Mouse (Mus musculus) mature B cell (primary cell): Measurements from ENCODE around the gene Lrrc20.

Experiments
- in situ Hi-C: fragments of 300-500 bp; cut with MboI; formaldehyde crosslinking; loops from 2 replicates; pipeline ENCODE4 v1.14.3; 2019

Lrrc20 gene

GRCm38 (mm10) chr10:61475594-61476439, at the start of gene Lrrc20:
Gene Lrrc20 (plus strand): TSS chr10:61475801.
- in situ Hi-C loops: no loop called here

- in situ Hi-C loops: no loop called here
These were observed 49.3 kb upstream of the Lrrc20 start for GRCm38 (mm10) chr10:61426251-61426757.

- in situ Hi-C loops: no loop called here
These were observed 47.6 kb upstream of the Lrrc20 start for GRCm38 (mm10) chr10:61427951-61428350.

DNA sequence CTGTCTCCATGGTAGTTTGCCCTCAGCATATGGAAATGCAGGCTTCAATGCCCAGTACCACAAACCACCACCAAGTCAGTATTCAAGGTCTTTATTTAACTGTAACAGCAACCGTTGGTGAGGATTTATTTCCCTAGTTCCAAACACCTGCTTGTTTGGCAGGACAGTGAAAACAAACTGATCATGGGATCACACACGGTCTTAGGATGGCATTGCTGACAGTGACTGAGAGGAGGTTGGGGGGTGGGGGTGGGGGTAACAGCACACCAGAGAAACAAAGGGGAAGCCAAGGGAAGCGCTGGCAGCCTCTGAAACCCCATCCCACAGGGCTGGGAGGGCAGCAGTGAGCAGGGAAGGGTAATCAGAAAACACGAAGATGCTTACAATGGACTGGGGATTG, 47.2 kb upstream of the Lrrc20 start:
- in situ Hi-C loops: no loop called here

- in situ Hi-C loops: no loop called here
These were observed 46.6 kb upstream of the Lrrc20 start for GRCm38 (mm10) chr10:61429043-61429442.

- in situ Hi-C loops: no loop called here
These were observed 44.2 kb upstream of the Lrrc20 start for GRCm38 (mm10) chr10:61431375-61431774.

DNA sequence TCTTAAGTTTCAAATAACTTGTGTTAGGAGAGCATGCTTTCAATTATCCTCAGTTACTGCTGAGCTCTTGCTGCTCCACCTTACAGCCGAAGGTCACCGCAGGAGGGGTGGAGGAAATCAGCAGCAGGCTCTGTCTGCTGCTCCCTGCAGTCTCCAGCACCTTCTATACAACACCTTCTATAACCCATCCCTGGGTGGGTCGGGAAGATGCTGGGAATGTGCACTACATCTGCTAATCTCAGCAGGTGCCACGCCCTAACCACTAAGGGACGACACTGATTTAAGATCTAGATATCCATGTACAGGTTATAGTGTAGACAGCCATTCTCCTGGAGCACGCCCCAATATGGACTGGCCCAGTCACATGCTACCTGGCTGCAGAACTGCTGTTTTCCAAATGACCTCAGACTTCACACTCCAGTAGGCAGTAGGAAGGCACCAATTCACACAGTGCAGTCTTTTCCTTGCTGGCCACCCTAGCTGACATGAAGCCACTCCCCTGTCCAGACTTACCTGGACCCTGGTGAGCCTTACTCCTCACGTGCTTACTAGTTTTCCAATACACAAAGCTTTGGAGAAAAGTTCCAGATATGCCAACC, 35.3 kb upstream of the Lrrc20 start:
- in situ Hi-C loops: no loop called here

DNA sequence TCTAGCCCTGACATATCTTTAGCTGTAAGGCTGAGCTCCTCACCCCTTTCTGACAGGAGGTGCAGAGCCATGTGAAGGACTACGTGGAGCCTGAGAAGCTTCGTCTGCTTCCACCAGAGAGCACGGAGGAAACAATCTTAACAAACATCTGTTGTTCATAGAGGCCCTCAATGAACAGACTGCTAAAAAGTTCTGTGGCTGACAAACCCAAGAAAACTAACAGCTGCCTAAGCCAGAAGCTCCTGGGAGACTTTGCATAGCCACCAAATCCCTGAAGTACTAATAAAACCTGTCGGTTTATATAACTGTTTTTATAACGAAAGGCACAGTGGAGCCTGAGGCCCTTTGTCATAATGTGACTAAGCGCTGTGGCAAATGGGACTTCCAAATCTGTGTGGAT, 32.1 kb upstream of the Lrrc20 start:
- in situ Hi-C loops: no loop called here

DNA sequence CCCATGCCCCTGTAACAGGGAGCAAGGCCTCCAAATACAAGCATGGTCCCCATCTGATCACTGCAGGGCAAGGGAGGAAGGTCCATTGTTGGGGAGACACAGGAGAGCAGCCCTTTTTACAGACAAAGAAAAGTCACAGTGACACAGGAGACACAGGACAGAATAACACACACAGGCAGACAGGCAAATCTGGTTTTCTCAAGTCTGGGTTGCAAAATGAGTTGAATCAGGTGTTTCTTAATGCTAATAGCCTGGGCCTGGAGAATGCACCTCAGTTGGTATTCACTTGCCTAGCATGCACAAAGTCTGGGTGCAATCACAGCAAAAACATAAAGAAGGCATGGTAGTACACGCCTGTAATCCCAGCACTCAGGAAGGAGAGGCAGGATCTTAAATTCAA, 31.7 kb upstream of the Lrrc20 start:
- in situ Hi-C loops: no loop called here

DNA sequence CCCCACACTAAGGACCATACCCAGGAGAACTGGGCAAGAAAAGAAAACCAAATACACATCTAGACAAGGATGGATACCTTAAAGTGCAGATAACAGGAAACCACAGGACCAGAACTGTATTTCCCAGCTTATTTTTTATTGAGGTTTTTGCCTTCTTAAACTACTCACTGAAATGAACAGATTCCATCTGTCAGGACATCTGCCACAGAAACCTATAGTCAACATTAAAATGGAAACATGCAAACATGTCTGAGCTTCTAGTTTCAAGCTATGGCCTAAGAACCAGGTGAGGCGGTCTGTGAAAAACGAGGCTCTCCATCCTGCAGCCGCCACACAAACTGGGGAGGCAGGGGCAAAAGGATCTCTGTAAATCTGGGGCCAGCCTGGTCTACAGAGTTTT, 30.6 kb upstream of the Lrrc20 start:
- in situ Hi-C loops: no loop called here

- in situ Hi-C loops: no loop called here
These were observed 27.8 kb upstream of the Lrrc20 start for GRCm38 (mm10) chr10:61447581-61448353.

- in situ Hi-C loops: no loop called here
These were observed 26.8 kb upstream of the Lrrc20 start for GRCm38 (mm10) chr10:61448834-61449233.

DNA sequence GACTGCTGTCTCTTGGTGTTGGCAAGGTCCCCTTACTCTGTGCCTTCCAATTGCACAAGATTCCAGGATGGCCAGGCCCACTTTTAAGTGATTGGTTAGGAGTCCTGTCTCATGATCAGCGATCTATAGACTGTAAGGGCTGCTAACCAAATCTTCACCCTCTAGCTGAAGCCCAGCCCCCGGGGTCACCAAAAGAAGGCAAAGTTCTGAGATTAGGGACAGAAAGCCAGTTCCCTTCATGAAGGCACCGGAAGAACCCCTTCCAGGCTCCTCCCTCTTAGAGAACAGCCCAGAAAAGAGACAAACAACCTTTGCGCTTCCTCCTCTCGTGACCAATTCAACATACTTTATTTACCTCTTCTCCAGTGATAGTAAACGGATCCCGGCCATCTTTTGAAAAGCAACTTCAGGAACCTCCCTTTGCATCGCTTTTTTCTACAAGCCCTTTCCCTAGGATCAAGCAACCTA, 24.1 kb upstream of the Lrrc20 start:
- in situ Hi-C loops: loop anchor here (25.0 kb wide), 1 partner anchor 236 kb away; the partner anchor contains the start of genes Sar1a and Tysnd1

DNA sequence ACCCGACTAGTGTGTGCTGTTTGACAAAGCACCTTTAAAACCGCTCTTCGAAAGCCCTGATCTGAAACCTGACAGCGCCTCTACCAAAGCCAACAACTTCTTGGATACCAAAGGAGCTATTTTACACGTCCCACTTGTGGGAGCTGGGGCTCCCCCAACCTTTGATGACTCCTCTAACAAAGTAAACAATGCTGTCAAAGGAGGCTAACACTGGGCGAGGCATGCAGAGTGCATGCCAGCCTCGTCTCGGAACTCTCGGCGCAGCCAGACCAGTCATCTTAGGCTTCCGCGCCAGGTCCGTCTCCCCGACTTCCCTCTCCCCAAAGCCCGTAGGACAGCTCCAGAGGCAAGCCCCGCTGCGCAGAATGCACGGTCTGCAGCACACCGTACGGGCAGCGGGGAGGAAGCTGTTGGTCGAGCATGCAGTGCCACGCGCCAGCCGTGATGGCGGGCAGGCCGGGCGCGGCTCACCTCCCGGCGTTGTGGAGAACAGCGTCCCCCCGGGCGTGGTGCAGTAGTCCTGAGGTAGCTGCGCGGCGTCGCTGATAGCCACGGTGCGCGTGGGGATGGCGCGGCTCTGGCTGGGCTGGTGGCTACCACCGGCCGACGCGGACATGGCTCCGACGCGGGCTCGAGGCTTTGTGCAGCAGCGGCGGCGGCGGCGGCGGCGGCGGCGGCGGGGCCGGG, 23.5 kb upstream of the Lrrc20 start:
- in situ Hi-C loops: loop anchor here (25.0 kb wide), 1 partner anchor 235 kb away; the partner anchor contains the start of genes Sar1a and Tysnd1

DNA sequence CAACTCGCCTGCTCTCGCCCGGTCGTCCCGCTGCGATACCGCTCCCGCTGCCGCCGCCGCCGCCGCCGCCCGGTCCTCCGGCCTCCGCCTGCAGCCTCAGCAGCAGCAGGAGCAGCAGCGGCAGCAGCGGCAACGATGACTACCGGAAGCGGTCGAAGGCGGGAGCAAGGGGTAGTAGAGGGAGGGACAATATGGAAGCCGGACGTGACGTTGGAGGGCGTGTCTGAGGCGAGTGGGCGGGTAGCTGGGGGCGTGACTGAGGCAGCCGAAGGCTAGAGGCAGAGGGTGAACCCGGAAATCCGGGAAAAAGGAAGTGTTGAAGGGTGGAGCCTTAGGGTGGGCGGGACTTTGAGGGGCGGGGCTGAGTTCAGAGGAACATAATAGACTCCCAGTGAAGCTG, 23.0 kb upstream of the Lrrc20 start, which contains the start of gene Eif4ebp2:
Gene Eif4ebp2 (minus strand): TSS at position 17 of the 400 bp plus-strand sequence.
- in situ Hi-C loops: loop anchor here (25.0 kb wide), 1 partner anchor 235 kb away; the partner anchor contains the start of genes Sar1a and Tysnd1

DNA sequence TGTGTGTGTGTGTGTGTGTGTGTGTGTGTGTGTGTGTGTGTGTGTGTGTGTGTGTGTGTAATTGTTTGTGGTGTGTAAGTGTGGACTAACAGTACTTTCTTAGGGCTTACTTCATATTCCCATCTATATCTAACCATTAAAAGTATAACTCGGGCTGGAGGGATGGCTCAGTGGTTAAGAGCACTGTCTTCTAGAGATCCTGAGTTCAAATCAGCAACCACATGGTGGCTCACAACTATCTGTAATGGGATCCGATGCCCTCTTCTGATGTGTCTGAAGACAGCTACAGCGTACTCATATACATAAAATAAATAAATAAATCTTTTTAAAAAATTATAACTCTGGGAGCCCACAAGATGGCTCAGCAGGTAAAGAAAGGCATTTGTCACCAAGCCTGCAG, 22.4 kb upstream of the Lrrc20 start:
- in situ Hi-C loops: loop anchor here (25.0 kb wide), 1 partner anchor 234 kb away; the partner anchor contains the start of genes Sar1a and Tysnd1

DNA sequence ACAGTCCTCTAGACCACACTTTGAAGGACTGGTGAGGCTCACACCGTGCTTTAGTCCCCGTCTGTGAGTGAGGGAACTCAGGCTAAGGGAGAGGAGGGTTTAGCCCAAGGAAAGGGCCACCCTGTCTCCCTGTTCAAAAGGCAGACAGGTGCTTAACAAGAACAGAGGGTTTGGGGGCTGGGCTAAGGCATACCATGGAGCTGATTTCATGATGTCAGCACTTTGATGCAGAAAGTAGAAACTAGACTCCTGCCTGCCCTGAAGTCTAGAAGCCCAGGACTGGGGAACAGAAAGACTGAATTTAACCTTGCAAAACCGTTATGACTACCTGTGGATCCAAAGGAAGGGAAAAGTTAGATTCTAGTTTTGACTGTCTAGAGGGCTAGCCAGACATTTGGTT, 18.4 kb upstream of the Lrrc20 start:
- in situ Hi-C loops: loop anchor here (25.0 kb wide), 1 partner anchor 230 kb away; the partner anchor contains the start of genes Sar1a and Tysnd1

GRCm38 (mm10) chr10:61465009-61465408, 10.6 kb upstream of the Lrrc20 start:
- in situ Hi-C loops: loop anchor here (25.0 kb wide), 1 partner anchor 222 kb away; the partner anchor contains the start of genes Sar1a and Tysnd1

DNA sequence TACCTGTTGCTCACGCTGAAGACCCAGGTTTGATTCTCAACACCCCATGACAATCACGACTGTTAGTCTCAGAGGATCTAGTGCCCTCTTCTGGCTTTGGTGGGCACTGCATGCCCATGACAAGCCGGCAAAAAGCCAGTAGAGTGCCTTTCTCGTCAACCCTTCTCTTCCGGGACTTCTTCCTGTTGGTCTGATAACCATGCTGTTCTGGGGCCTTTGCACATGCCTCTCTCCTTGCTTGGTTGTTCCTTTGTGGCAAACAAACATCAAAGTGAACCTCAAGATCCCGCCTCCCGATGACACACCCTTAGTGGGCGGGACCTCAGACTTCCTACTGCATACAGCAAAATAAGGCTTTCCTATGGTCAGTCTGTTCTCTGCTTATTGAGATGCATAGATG, 9.4 kb upstream of the Lrrc20 start:
- in situ Hi-C loops: loop anchor here (25.0 kb wide), 1 partner anchor 221 kb away; the partner anchor contains the start of genes Sar1a and Tysnd1

- in situ Hi-C loops: loop anchor here (25.0 kb wide), 1 partner anchor 220 kb away; the partner anchor contains the start of genes Sar1a and Tysnd1
These were observed 8.7 kb upstream of the Lrrc20 start for GRCm38 (mm10) chr10:61466873-61467272.

- in situ Hi-C loops: loop anchor here (25.0 kb wide), 1 partner anchor 218 kb away; the partner anchor contains the start of genes Sar1a and Tysnd1
These were observed 6.7 kb upstream of the Lrrc20 start for GRCm38 (mm10) chr10:61468900-61469299.
